In genomic region chr1:156787164-156787863, GRCm38 (mm10) we compare ENCODE assay signal across 16 mouse cellular contexts. TPM values are rescaled to one million over a fixed set of nuclear protein-coding genes. Genes with fewer than 3 reads are reported as not detected.
DNase-seq lines count a peak whose midpoint lies in the region; ATAC-seq lines count a peak whose summit lies in the region.
"Had no signal": no experiment of that assay in that cellular context is flagged by ENCODE, and none has a peak within 500 bp of the region (broad histone marks: within the 10 kb centered on the region; RNA-seq: fewer than 3 reads in every experiment).

No protein-coding gene starts in this region.

- H3K9ac ChIP-seq in neural tube, embryonic 15.5 days (replicated peaks): no peak overlapping the region
- no peak overlapping the region for H3K9ac ChIP-seq in hindbrain, embryonic 14.5 days

- 22% methylated on average over 6 of the region's 6 CpGs for WGBS in neural tube, embryonic 15.5 days
- WGBS in hindbrain, embryonic 14.5 days: 9% methylated on average over 6 of the region's 6 CpGs

- peaks cover 26% of the 10 kb centered on the region for H3K4me1 ChIP-seq in neural tube, embryonic 15.5 days
- peaks cover 7% of the 10 kb centered on the region for H3K4me1 ChIP-seq in hindbrain, embryonic 14.5 days (replicated peaks; ENCODE audit: control insufficient read depth, insufficient read depth, low read length)

- DNase-seq in heart, adult 11 months: peak; percentile 78
- DNase-seq in heart, adult 18-20 months: no peak
- DNase-seq in neural tube, embryonic 10.5 days (ENCODE audit: extremely low spot score, low spot score): peak; percentile 47
- DNase-seq in hindbrain, embryonic 14.5 days (ENCODE audit: low spot score): peak; percentile 32
- no peak for DNase-seq in ovary, postnatal 14 days (ENCODE audit: low spot score)
- no peak for DNase-seq in layer of hippocampus, postnatal 25 days (ENCODE audit: extremely low spot score in 1 of 2, low spot score in 1 of 2)
- DNase-seq in left cerebral cortex, adult 18-20 months (ENCODE audit: low spot score in 2 of 2): no peak
- DNase-seq: adrenal gland, adult 2 months; cerebellum, postnatal 25 days; gastrocnemius, postnatal 14 days; heart, postnatal 10 days; kidney, adult 9 months; lung, postnatal 14 days; thymus, postnatal 25 days had no signal

- H3K9me3 ChIP-seq in neural tube, embryonic 15.5 days (replicated peaks): no peaks in the 10 kb centered on the region
- no peaks in the 10 kb centered on the region for H3K9me3 ChIP-seq in hindbrain, embryonic 14.5 days (ENCODE audit: control insufficient read depth, low read length)

- no peaks in the 10 kb centered on the region for H3K36me3 ChIP-seq in neural tube, embryonic 15.5 days
- no peaks in the 10 kb centered on the region for H3K36me3 ChIP-seq in hindbrain, embryonic 14.5 days (replicated peaks; ENCODE audit: control insufficient read depth, insufficient read depth)

- H3K4me2 ChIP-seq in neural tube, embryonic 15.5 days: no peak overlapping the region
- H3K4me2 ChIP-seq in hindbrain, embryonic 14.5 days (replicated peaks): no peak overlapping the region

- ATAC-seq in neural tube, embryonic 15.5 days (ENCODE audit: low FRiP score): no peak
- ATAC-seq in hindbrain, embryonic 14.5 days (ENCODE audit: low FRiP score): no peak

- no peak overlapping the region for H3K27ac ChIP-seq in neural tube, embryonic 15.5 days (replicated peaks)
- no peak overlapping the region for H3K27ac ChIP-seq in hindbrain, embryonic 14.5 days

- H3K27me3 ChIP-seq in neural tube, embryonic 15.5 days (replicated peaks): no peaks in the 10 kb centered on the region
- no peaks in the 10 kb centered on the region for H3K27me3 ChIP-seq in hindbrain, embryonic 14.5 days (ENCODE audit: control insufficient read depth, insufficient read depth, low read length)

- H3K4me3 ChIP-seq in neural tube, embryonic 15.5 days (replicated peaks): no peak overlapping the region
- H3K4me3 ChIP-seq in hindbrain, embryonic 14.5 days (replicated peaks; ENCODE audit: low read length): no peak overlapping the region
- H3K4me3 ChIP-seq: erythroblast, embryonic 14.5 days had no signal

RNA-seq across cellular contexts. Expression of gene Angptl1, which starts 51.0 kb away (rescaled TPM):
- total RNA-seq in heart, adult 18-20 months (2021): 1 to 10 TPM; 2.1 to 3.1 TPM
- polyA plus RNA-seq in neural tube, embryonic 15.5 days (2015; fragmentation: Nextera tagmentation; extraction: Ambion mirVana): 3.2 and 3.8 TPM in 2 replicates
- polyA plus RNA-seq in hindbrain, embryonic 14.5 days (2014; fragmentation: Nextera tagmentation; extraction: Ambion mirVana): 2.2 and 3.6 TPM in 2 replicates
- 1 to 10 TPM; 1.1 to 1.4 TPM for total RNA-seq in layer of hippocampus, postnatal 25 days (2021)
- total RNA-seq in left cerebral cortex, adult 18-20 months (2021): 1 to 10 TPM; 1.2 to 1.3 TPM
- polyA plus RNA-seq: erythroblast, embryonic 14.5 days had no signal

Comparison
In these comparisons a context has a peak if more than half of its experiments do, and no peak if none do; other contexts are left out.
1. DNase-seq: peak in heart, adult 11 months (single experiment), neural tube, embryonic 10.5 days (single experiment) and hindbrain, embryonic 14.5 days (single experiment); none in heart, adult 18-20 months (0 of 2), ovary, postnatal 14 days (single experiment), layer of hippocampus, postnatal 25 days (0 of 2) and left cerebral cortex, adult 18-20 months (0 of 2).